Mouse (Mus musculus) embryonic facial prominence, embryonic 15.5 days (tissue): ENCODE data around the gene Dapk2. TPM values are rescaled to one million over a fixed set of nuclear protein-coding genes. Genes with fewer than 3 reads are reported as not detected.

Experiments
- ATAC-seq: fragments of 200-750 bp; cut with Nextera tagmentation; 2 replicates; pipeline ENCODE4 v1.8.0; 2017; ENCODE audit warnings: low read depth, moderate TSS enrichment; ENCODE audit not compliant: insufficient number of reproducible peaks, low FRiP score, low TSS enrichment
- H3K27ac ChIP-seq: fragments of 300-500 bp; sonication (generic); replicated peaks from 2 replicates; pipeline ENCODE4 v1.5.1; 2015; ENCODE audit warnings: mild to moderate bottlenecking, inconsistent platforms
- H3K27me3 ChIP-seq: fragments of 300-500 bp; sonication (generic); 2 replicates; pipeline ENCODE4 v1.6.1; 2015; ENCODE audit warnings: inconsistent platforms
- H3K36me3 ChIP-seq: fragments of 300-500 bp; sonication (generic); 2 replicates; pipeline ENCODE4 v1.6.1; 2015; ENCODE audit warnings: mild to moderate bottlenecking, inconsistent platforms
- H3K4me1 ChIP-seq: fragments of 300-500 bp; sonication (generic); 2 replicates; pipeline ENCODE4 v1.6.1; 2015; ENCODE audit warnings: inconsistent platforms
- H3K4me2 ChIP-seq: fragments of 300-500 bp; sonication (generic); replicated peaks from 2 replicates; pipeline ENCODE4 v1.6.1; 2015; ENCODE audit warnings: mild to moderate bottlenecking, inconsistent platforms
- H3K4me3 ChIP-seq: fragments of 300-500 bp; sonication (generic); replicated peaks from 2 replicates; pipeline ENCODE4 v1.5.1; 2015; ENCODE audit warnings: mild to moderate bottlenecking, inconsistent platforms
- H3K9ac ChIP-seq: fragments of 300-500 bp; sonication (generic); 2 replicates; pipeline ENCODE4 v1.6.1; 2015; ENCODE audit warnings: inconsistent platforms
- H3K9me3 ChIP-seq: fragments of 300-500 bp; sonication (generic); replicated peaks from 2 replicates; pipeline ENCODE4 v1.6.1; 2016; ENCODE audit warnings: inconsistent platforms
- WGBS: fragments of 180-500 bp; shearing (Covaris S2); methylation state at CpG from one replicate; pipeline ENCODE4 v1.1.7; 2015; 5-methylcytosine and 5-hydroxymethylcytosine counted together
- polyA plus RNA-seq: library from polyadenylated mRNA; unstranded; fragments of >200 nt; fragmentation: Nextera tagmentation; extraction: Ambion mirVana; gene quantifications from 2 replicates; pipeline ENCODE4 v1.2.1, GENCODE M21; 2015

The Dapk2 gene
- polyA plus RNA-seq, 1 experiment from 2014 or later = 18.0 TPM

DNA sequence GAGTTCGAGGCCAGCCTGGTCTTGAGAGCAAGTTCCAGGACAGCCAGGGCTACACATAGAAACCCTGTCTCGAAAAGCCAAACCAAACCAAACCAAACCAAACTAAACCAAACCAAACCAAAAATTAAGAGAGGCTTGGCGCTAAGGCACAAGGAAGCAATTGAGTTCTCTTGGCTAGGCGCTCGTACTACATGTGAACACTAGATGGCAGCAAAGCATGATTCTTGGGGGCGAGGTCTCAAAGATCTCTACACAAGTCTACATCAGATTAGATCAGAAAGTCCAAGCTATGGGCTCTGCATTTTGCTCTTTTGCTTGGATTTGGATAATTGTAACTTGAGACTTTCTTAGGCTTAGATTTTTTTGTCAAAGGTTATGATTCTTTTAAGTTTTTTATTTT, 13.8 kb upstream of the Dapk2 start:
- ATAC-seq = no peak
- 4% methylated on average over 6 of the region's 6 CpGs for WGBS
- H3K27me3 ChIP-seq = no peaks in the 10 kb centered on the region
- no peak overlapping the region for H3K4me3 ChIP-seq
- H3K9me3 ChIP-seq = no peaks in the 10 kb centered on the region
- H3K4me1 ChIP-seq = no peaks in the 10 kb centered on the region
- H3K36me3 ChIP-seq = peaks cover 15% of the 10 kb centered on the region
- no peak overlapping the region for H3K4me2 ChIP-seq
- H3K27ac ChIP-seq = no peak overlapping the region
- H3K9ac ChIP-seq = no peak overlapping the region

DNA sequence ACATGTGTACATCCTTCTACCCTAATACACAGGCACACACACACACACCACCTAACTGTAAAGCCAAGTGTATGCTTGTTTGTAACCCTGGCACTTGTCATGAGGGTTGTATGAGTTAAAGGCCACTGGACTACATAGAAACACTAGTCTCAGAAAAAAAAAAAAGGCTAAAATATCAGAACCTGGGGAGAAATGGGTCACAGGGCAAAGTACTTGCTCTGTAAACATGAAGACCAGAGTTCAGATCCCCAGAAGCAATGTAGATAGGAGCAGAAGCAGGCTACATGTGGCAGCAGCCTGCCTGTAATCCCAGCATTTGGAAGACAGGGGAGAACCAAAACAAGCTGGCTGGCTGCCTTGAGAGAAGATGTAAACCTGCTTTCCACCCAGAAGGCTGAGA, 11.9 kb upstream of the Dapk2 start:
- Histone ChIP-seq H3K9ac (no peak overlapping the region), H3K4me3 (no peak overlapping the region), H3K27me3 (no peaks in the 10 kb centered on the region), H3K4me2 (no peak overlapping the region), H3K4me1 (no peaks in the 10 kb centered on the region), H3K36me3 (no peaks in the 10 kb centered on the region), H3K9me3 (no peaks in the 10 kb centered on the region), H3K27ac (no peak overlapping the region)
- no peak for ATAC-seq

DNA sequence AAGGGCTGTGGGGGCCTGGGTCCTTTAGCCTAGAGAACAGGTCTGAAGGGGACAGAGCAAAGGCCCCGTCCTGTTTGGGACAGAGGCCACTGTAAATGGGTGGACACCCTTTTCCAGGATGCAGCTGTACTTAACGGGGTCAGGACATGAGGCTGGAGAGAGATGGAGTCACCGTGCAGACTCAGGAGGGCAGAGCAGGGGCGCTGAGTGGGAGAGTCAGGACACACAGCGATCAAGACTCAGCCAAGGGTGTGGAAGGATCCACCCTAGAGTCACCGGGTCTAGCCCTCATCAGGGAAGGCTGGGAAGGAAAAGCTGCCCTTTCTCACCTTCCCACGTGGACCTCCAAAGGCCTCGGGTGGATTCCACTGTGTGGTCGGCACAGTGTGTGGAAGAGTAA, 6.0 kb upstream of the Dapk2 start:
- Histone ChIP-seq H3K4me3 (no peak overlapping the region), H3K9me3 (no peaks in the 10 kb centered on the region), H3K27ac (no peak overlapping the region), H3K4me1 (no peaks in the 10 kb centered on the region), H3K36me3 (no peaks in the 10 kb centered on the region), H3K4me2 (no peak overlapping the region), H3K9ac (no peak overlapping the region), H3K27me3 (0 out of 2 replicates have a peak, but pooled peaks cover 6% of the 10 kb centered on the region)
- WGBS = 62% methylated on average over 9 of the region's 9 CpGs
- ATAC-seq = no peak

DNA sequence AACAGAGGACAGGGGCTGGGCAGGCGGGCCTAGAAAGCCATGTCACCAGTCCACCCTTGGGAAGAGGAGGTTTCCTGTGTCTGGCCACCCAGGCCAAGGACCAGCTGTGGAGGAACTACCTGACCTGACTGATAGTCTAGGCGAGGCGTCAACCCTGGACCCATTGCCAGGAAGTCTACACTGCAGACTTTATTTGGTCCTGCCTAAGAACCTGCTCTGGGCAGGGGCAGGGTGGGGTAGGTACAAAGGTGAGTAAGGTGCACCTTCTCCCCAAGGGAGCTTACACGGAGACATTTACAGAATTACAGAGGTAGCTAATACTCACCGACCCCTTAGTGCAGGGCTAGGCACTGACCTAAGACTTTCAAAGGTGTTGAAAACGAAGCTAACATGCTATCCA, 4.4 kb upstream of the Dapk2 start:
- H3K36me3 ChIP-seq = no peaks in the 10 kb centered on the region
- 0 out of 2 replicates have a peak, but pooled peaks cover 5% of the 10 kb centered on the region for H3K4me1 ChIP-seq
- H3K4me2 ChIP-seq = no peak overlapping the region
- H3K27me3 ChIP-seq = peaks cover 22% of the 10 kb centered on the region
- no peak for ATAC-seq
- no peak overlapping the region for H3K27ac ChIP-seq
- no peak overlapping the region for H3K4me3 ChIP-seq
- H3K9ac ChIP-seq = no peak overlapping the region
- no peaks in the 10 kb centered on the region for H3K9me3 ChIP-seq
- whole genome bisulfite sequencing = 89% methylated on average over 6 of the region's 6 CpGs

DNA sequence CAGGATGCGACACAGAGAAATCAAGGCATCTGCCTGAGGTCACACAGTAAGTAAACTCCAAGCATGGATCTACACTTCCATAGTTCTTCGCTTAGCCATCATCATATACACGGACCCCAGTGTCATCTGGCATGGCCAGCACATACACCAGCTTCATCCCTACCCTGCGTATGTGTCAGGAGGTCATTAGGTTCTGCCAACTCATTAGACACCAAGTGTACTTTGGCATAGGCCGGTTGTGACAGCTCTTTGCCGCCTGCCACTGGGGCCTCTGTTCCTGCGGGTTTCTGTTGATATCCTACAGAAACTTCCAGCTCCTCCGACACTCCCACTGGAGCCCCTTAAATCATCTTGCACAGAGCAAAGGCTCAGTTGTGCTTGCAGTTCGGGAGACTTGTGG, 4.0 kb upstream of the Dapk2 start:
- ATAC-seq = no peak

DNA sequence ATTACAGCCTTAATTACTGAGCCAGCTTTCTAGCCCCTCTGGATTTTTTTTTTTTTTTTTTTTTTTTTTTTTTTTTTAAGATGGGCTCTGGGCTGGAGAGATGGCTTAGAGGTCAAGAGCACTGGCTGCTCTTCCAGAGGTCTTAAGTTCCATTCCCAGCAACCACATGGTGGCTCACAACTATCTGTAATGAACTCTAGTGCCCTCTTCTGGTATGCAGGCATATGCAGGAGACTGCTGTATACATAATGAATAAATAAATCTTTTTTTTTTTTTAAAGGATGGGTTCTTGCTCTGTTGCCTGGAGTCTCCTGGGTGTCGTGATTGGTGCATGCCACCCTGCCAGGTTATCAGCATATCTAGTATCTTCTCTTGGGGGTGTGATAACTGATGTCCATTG, 2.5 kb upstream of the Dapk2 start:
- no peak for ATAC-seq
- no peak overlapping the region for H3K4me3 ChIP-seq
- no peaks in the 10 kb centered on the region for H3K9me3 ChIP-seq
- no peaks in the 10 kb centered on the region for H3K36me3 ChIP-seq
- peaks cover 32% of the 10 kb centered on the region for H3K27me3 ChIP-seq
- no peak overlapping the region for H3K4me2 ChIP-seq
- H3K27ac ChIP-seq = no peak overlapping the region
- H3K9ac ChIP-seq = no peak overlapping the region
- H3K4me1 ChIP-seq = 0 out of 2 replicates have a peak, but pooled peaks cover 5% of the 10 kb centered on the region
- WGBS = 81% methylated on average over 1 of the region's 1 CpGs

More for the DNA sequence above, 4.0 kb upstream of the Dapk2 start:
- Histone ChIP-seq H3K9me3 (no peaks in the 10 kb centered on the region), H3K9ac (no peak overlapping the region), H3K4me2 (no peak overlapping the region), H3K36me3 (no peaks in the 10 kb centered on the region), H3K4me3 (no peak overlapping the region), H3K4me1 (0 out of 2 replicates have a peak, but pooled peaks cover 5% of the 10 kb centered on the region), H3K27ac (no peak overlapping the region), H3K27me3 (peaks cover 26% of the 10 kb centered on the region)
- WGBS = 96% methylated on average over 9 of the region's 9 CpGs

DNA sequence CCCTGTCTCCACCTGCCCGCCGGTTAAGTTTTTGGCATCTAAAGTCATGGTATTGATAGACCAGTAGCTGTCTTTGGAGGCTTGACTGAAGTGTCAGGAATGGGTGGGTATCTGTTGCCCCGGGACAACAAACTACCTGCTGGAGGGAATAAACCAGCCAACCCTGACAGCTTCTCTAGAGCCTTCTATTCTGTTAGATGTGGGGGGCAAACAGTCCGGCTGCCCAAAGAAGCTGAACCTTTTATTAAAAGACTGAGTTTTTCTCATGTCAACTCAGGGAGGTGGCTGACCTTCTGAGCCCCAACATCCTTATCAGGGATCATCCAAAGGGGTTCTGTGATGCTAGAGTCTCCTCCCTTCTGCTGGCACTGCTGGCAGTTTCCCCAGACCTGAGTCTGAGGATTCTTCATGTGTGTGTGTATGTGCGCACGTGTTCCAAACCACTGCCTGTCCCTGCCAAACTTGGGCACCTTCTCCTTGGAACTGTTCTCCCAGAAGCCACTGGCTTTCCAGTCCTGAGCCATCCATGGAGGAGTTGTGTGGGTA, 935 bp downstream of the Dapk2 start:
- ATAC-seq = no peak
- Histone ChIP-seq H3K9me3 (no peaks in the 10 kb centered on the region), H3K4me3 (peak overlapping the region; percentile 44; the same call in 1 of the 2 replicates), H3K36me3 (no peaks in the 10 kb centered on the region), H3K4me2 (peak overlapping the region; percentile 71), H3K4me1 (0 out of 2 replicates have a peak, but pooled peaks cover 5% of the 10 kb centered on the region), H3K9ac (no peak overlapping the region), H3K27ac (no peak overlapping the region), H3K27me3 (peaks cover 32% of the 10 kb centered on the region)
- 80% methylated on average over 6 of the region's 6 CpGs for WGBS

DNA sequence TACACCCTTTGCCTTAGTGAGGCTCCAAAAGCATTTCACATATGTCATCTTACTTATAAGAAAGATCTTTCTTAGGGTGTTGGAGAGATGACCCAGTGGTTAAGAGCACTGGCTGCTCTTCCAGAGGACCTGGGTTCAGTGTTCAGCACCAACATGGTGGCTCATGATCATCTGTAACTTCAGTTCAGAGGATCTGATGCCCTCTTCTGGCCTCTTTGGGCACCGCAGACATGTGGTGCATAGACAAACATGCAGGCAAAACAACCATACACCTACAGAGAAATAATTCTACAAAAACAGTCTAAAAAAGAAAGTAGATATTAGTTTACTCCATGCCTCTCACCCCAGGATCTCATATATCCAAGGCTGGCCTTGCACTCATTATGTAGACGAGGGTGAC, 2.1 kb downstream of the Dapk2 start:
- H3K4me2 ChIP-seq = no peak overlapping the region
- no peak overlapping the region for H3K9ac ChIP-seq
- H3K4me1 ChIP-seq = 0 out of 2 replicates have a peak, but pooled peaks cover 5% of the 10 kb centered on the region
- peaks cover 32% of the 10 kb centered on the region for H3K27me3 ChIP-seq
- no peaks in the 10 kb centered on the region for H3K36me3 ChIP-seq
- WGBS = 92% methylated on average over 2 of the region's 2 CpGs
- no peak overlapping the region for H3K27ac ChIP-seq
- no peaks in the 10 kb centered on the region for H3K9me3 ChIP-seq
- no peak overlapping the region for H3K4me3 ChIP-seq
- no peak for ATAC-seq

DNA sequence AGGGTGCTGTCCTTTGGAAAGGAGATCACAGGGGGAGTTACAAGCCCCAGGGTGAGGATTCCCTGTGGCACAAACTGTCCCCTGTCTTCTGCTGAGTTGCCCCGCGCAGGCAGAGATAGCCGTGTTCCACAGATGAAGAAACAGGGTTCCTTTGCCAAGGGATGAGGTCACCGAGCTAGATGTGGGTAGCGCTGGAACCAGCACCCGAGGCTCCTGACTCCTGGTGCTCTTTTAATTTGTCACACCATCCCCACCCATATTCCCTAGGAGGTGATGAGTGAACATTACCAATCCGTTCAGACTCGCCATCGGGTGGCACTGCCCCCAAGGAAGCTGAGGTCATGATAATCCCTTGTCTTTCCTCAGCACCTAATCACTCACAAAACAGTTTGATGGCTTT, 5.0 kb downstream of the Dapk2 start:
- no peaks in the 10 kb centered on the region for H3K9me3 ChIP-seq
- no peak overlapping the region for H3K4me3 ChIP-seq
- peaks cover 17% of the 10 kb centered on the region for H3K27me3 ChIP-seq
- no peak overlapping the region for H3K27ac ChIP-seq
- ATAC-seq = no peak
- 82% methylated on average over 9 of the region's 9 CpGs for WGBS
- H3K4me1 ChIP-seq = 0 out of 2 replicates have a peak, but pooled peaks cover 7% of the 10 kb centered on the region
- H3K4me2 ChIP-seq = no peak overlapping the region
- H3K36me3 ChIP-seq = no peaks in the 10 kb centered on the region
- no peak overlapping the region for H3K9ac ChIP-seq

DNA sequence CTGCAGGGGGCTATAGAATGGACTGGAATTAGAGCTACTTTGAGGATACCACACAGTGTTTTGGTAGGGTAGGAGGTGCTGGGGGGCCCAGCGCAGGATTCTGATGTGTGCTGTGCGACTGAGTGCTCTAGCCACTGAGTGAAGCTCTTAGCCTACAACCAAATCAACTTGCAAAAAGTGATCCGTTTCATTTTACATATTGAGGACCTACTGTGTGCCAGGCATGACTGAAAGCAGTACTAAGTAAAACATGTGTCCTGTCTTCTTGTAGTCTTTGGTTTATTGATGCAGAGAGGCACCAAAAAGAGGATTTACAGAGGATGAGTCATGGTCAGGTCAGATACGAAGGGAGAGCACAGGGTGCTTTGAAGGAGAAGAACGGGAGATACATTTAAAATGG, 9.2 kb downstream of the Dapk2 start:
- no peaks in the 10 kb centered on the region for H3K27me3 ChIP-seq
- H3K36me3 ChIP-seq = no peaks in the 10 kb centered on the region
- H3K4me1 ChIP-seq = 0 out of 2 replicates have a peak, but pooled peaks cover 5% of the 10 kb centered on the region
- WGBS = 82% methylated on average over 5 of the region's 5 CpGs
- no peak overlapping the region for H3K4me2 ChIP-seq
- no peak overlapping the region for H3K9ac ChIP-seq
- no peak overlapping the region for H3K4me3 ChIP-seq
- no peaks in the 10 kb centered on the region for H3K9me3 ChIP-seq
- ATAC-seq = no peak
- no peak overlapping the region for H3K27ac ChIP-seq

DNA sequence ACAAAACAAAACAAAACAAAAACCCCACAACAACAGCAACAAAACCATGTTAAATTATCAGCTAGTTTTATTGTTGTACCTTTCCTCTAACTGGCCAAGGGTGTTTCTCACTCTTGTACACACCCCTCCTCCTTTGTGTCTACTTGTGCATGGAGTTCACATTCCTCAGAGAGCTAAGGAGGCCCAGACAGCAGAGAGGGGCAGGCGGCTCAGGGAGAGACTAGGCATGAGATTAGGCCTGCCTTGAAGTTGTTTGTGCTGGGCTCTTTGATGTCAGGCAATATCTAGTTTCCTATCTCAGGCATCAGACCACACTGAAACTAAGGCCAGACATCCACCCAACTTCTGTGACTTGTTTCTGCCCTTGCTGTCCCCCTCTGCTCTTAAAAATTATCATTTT, 10.2 kb downstream of the Dapk2 start:
- H3K9me3 ChIP-seq = no peaks in the 10 kb centered on the region
- H3K36me3 ChIP-seq = no peaks in the 10 kb centered on the region
- no peak overlapping the region for H3K4me2 ChIP-seq
- no peak for ATAC-seq
- no peak overlapping the region for H3K27ac ChIP-seq
- no peak overlapping the region for H3K9ac ChIP-seq
- H3K4me3 ChIP-seq = no peak overlapping the region
- H3K4me1 ChIP-seq = 0 out of 2 replicates have a peak, but pooled peaks cover 5% of the 10 kb centered on the region
- 16% methylated on average over 1 of the region's 1 CpGs for WGBS
- H3K27me3 ChIP-seq = no peaks in the 10 kb centered on the region

DNA sequence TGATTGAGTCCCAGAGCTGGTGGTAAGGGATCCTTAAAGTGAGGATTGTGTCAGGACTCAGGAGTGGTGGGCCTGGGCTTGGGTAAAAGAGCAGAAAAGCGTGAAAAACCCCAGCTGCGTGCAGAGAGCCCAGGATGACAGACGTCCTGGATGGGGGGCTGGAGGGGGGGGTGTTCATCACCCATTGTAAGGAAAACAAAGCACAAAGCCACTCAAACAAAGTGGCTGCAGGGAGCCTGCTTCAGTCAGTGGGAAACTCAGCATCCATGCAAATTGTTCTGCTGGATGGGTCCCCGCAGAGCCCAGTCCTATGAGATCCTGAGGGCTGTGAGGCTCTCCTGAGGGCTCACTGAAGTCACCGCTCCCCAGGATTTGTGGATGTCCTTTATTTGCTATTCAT, 12.5 kb downstream of the Dapk2 start:
- H3K9ac ChIP-seq = no peak overlapping the region
- WGBS = 39% methylated on average over 5 of the region's 5 CpGs
- H3K36me3 ChIP-seq = no peaks in the 10 kb centered on the region

More for the DNA sequence above, 12.5 kb downstream of the Dapk2 start:
- H3K9me3 ChIP-seq = no peaks in the 10 kb centered on the region
- no peak for ATAC-seq
- no peak overlapping the region for H3K27ac ChIP-seq
- no peak overlapping the region for H3K4me2 ChIP-seq
- 0 out of 2 replicates have a peak, but pooled peaks cover 5% of the 10 kb centered on the region for H3K4me1 ChIP-seq
- no peak overlapping the region for H3K4me3 ChIP-seq
- H3K27me3 ChIP-seq = no peaks in the 10 kb centered on the region
